Comparison of ENCODE assay signal across 7 mouse cellular contexts in the genomic region with DNA sequence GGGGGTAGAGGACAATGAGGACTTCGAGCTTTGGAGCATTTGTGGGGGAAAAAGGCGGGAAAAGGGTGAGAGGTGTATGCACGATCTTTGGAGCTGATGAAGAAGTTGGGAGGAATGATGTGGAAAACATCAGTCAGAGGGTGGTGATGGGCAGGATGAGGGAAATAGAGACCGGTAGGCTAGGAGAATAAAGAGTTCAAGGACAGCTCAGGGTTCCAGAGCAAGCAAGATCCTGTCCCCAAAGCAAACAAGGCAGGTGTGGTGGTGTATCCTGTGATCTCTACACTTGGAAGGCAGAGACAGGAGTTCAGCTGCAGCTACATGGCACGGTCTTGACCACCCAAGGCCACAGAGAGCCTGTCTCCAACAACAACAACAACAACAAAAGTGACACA. TPM values are rescaled to one million over a fixed set of nuclear protein-coding genes. Genes with fewer than 3 reads are reported as not detected.
A peak's percentile ranks its signal among the peaks of the same experiment; 100 is the strongest.
DNase-seq lines count a peak whose midpoint lies in the region; ATAC-seq lines count a peak whose summit lies in the region.

No protein-coding gene starts in this region.

- H3K4me2 ChIP-seq in neural tube, embryonic 11.5 days (ENCODE audit: low read depth), result peak overlapping the region; percentile 21
- H3K4me2 ChIP-seq in forebrain, embryonic 13.5 days, result peak overlapping the region; percentile 91
- H3K4me2 ChIP-seq in liver, embryonic 13.5 days, result peak overlapping the region; percentile 93

- no peak; the same call in 1 of the 2 replicates for ATAC-seq in neural tube, embryonic 11.5 days (ENCODE audit: insufficient read depth, low FRiP score, low TSS enrichment)
- ATAC-seq in forebrain, embryonic 13.5 days, result no peak; the same call in 1 of the 2 replicates
- 0 out of 2 replicates have a peak, but pooled peaks have one; percentile 4 for ATAC-seq in liver, embryonic 13.5 days (ENCODE audit: low read depth)

- H3K4me3 ChIP-seq in neural tube, embryonic 11.5 days (ENCODE audit: low read depth, low read length), result peak overlapping the region; percentile 48; the same call in 1 of the 2 replicates
- H3K4me3 ChIP-seq in forebrain, embryonic 13.5 days, result peak overlapping the region; percentile 76
- peak overlapping the region; percentile 82 for H3K4me3 ChIP-seq in liver, embryonic 13.5 days (replicated peaks)

- no peaks in the 10 kb centered on the region for H3K9me3 ChIP-seq in neural tube, embryonic 11.5 days (ENCODE audit: control insufficient read depth, low read length)
- no peaks in the 10 kb centered on the region for H3K9me3 ChIP-seq in forebrain, embryonic 13.5 days (replicated peaks)
- no peaks in the 10 kb centered on the region for H3K9me3 ChIP-seq in liver, embryonic 13.5 days (replicated peaks)

- peaks cover 1% of the 10 kb centered on the region for H3K36me3 ChIP-seq in neural tube, embryonic 11.5 days (ENCODE audit: control insufficient read depth, insufficient read depth, low read length)
- H3K36me3 ChIP-seq in forebrain, embryonic 13.5 days (ENCODE audit: poor library complexity, severe bottlenecking), result peaks cover 16% of the 10 kb centered on the region
- H3K36me3 ChIP-seq in liver, embryonic 13.5 days, result peaks cover 20% of the 10 kb centered on the region

- H3K9ac ChIP-seq in neural tube, embryonic 11.5 days (ENCODE audit: low read length), result 0 out of 2 replicates have a peak overlapping the region, but pooled peaks have one; percentile 8
- H3K9ac ChIP-seq in forebrain, embryonic 13.5 days, result no peak overlapping the region
- no peak overlapping the region for H3K9ac ChIP-seq in liver, embryonic 13.5 days

- 28% methylated on average over 5 of the region's 5 CpGs for WGBS in neural tube, embryonic 11.5 days
- WGBS in forebrain, embryonic 13.5 days, result 20% methylated on average over 5 of the region's 5 CpGs
- WGBS in liver, embryonic 13.5 days (ENCODE audit: insufficient replicate concordance), result 26% methylated on average over 5 of the region's 5 CpGs

- peaks cover 5% of the 10 kb centered on the region for H3K4me1 ChIP-seq in neural tube, embryonic 11.5 days (ENCODE audit: control insufficient read depth, insufficient read depth, low read length)
- H3K4me1 ChIP-seq in forebrain, embryonic 13.5 days, result peaks cover 18% of the 10 kb centered on the region
- H3K4me1 ChIP-seq in liver, embryonic 13.5 days (replicated peaks), result peaks cover 22% of the 10 kb centered on the region

- no peak for DNase-seq in neural tube, embryonic 11.5 days (ENCODE audit: low spot score)
- DNase-seq in neural tube, embryonic 10.5 days (ENCODE audit: extremely low spot score, low spot score), result no peak
- no peak for DNase-seq in liver, embryonic 13.5 days
- no peak for DNase-seq in ovary, postnatal 10 days (ENCODE audit: low spot score)
- DNase-seq in thymus, postnatal 14 days, result no peak
- DNase-seq in cerebellum, postnatal 10 days, result no peak

- no peaks in the 10 kb centered on the region for H3K27me3 ChIP-seq in neural tube, embryonic 11.5 days (ENCODE audit: control insufficient read depth, insufficient read depth, low read length)
- H3K27me3 ChIP-seq in forebrain, embryonic 13.5 days, result no peaks in the 10 kb centered on the region
- peaks cover 9% of the 10 kb centered on the region; the same call in 1 of the 2 replicates for H3K27me3 ChIP-seq in liver, embryonic 13.5 days

- no peak overlapping the region for H3K27ac ChIP-seq in neural tube, embryonic 11.5 days (ENCODE audit: low read depth, low read length)
- peak overlapping the region; percentile 63 for H3K27ac ChIP-seq in forebrain, embryonic 13.5 days
- H3K27ac ChIP-seq in liver, embryonic 13.5 days, result no peak overlapping the region

RNA-seq across cellular contexts. Expression of a gene that starts 0.4 kb away (rescaled TPM):
- polyA plus RNA-seq in neural tube, embryonic 11.5 days (2014; fragmentation: Nextera tagmentation; extraction: Ambion mirVana), result 166 and 168 TPM in 2 replicates
- polyA plus RNA-seq in forebrain, embryonic 13.5 days (2015; fragmentation: Nextera tagmentation; extraction: Ambion mirVana), result 252 and 260 TPM in 2 replicates
- 109 and 114 TPM in 2 replicates for polyA plus RNA-seq in liver, embryonic 13.5 days (2015; fragmentation: Nextera tagmentation; extraction: Ambion mirVana)

RNA-seq across cellular contexts. Expression of a gene that starts 20.1 kb away (rescaled TPM):
- polyA plus RNA-seq in neural tube, embryonic 11.5 days (2014; fragmentation: Nextera tagmentation; extraction: Ambion mirVana), result 1.2 and 1.5 TPM in 2 replicates
- polyA plus RNA-seq in forebrain, embryonic 13.5 days (2015; fragmentation: Nextera tagmentation; extraction: Ambion mirVana), result 0.89 and 1.0 TPM in 2 replicates
- not detected in 2 replicates for polyA plus RNA-seq in liver, embryonic 13.5 days (2015; fragmentation: Nextera tagmentation; extraction: Ambion mirVana)

RNA-seq across cellular contexts. Expression of a gene that starts 25.7 kb away (rescaled TPM):
- not detected in 2 replicates for polyA plus RNA-seq in neural tube, embryonic 11.5 days (2014; fragmentation: Nextera tagmentation; extraction: Ambion mirVana)
- polyA plus RNA-seq in forebrain, embryonic 13.5 days (2015; fragmentation: Nextera tagmentation; extraction: Ambion mirVana), result 0.14 and 0.21 TPM in 2 replicates
- polyA plus RNA-seq in liver, embryonic 13.5 days (2015; fragmentation: Nextera tagmentation; extraction: Ambion mirVana), result 0.05 TPM in 1 of 2 replicates, not detected in the other

RNA-seq across cellular contexts. Expression of a gene that starts 58.5 kb away (rescaled TPM):
- 103 and 106 TPM in 2 replicates for polyA plus RNA-seq in neural tube, embryonic 11.5 days (2014; fragmentation: Nextera tagmentation; extraction: Ambion mirVana)
- polyA plus RNA-seq in forebrain, embryonic 13.5 days (2015; fragmentation: Nextera tagmentation; extraction: Ambion mirVana), result 110 and 113 TPM in 2 replicates
- 57.8 and 61.7 TPM in 2 replicates for polyA plus RNA-seq in liver, embryonic 13.5 days (2015; fragmentation: Nextera tagmentation; extraction: Ambion mirVana)

RNA-seq across cellular contexts. Expression of a gene that starts 59.5 kb away (rescaled TPM):
- polyA plus RNA-seq in neural tube, embryonic 11.5 days (2014; fragmentation: Nextera tagmentation; extraction: Ambion mirVana), result 31.8 and 34.8 TPM in 2 replicates
- 25.8 and 28.9 TPM in 2 replicates for polyA plus RNA-seq in forebrain, embryonic 13.5 days (2015; fragmentation: Nextera tagmentation; extraction: Ambion mirVana)
- 12.8 and 13.7 TPM in 2 replicates for polyA plus RNA-seq in liver, embryonic 13.5 days (2015; fragmentation: Nextera tagmentation; extraction: Ambion mirVana)

Comparison
In these comparisons a context has a peak if more than half of its experiments do, and no peak if none do; other contexts are left out.
1. H3K4me2 ChIP-seq: peak in every context shown above with its lines; median percentile 93 in liver, embryonic 13.5 days; 91 in forebrain, embryonic 13.5 days; 21 in neural tube, embryonic 11.5 days.